Mouse (Mus musculus): ENCODE results near the gene Cactin. TPM values are rescaled to one million over a fixed set of nuclear protein-coding genes. Genes with fewer than 3 reads are reported as not detected.

The Cactin gene
- polyA plus RNA-seq, 1 experiment = 29.2 TPM

DNA sequence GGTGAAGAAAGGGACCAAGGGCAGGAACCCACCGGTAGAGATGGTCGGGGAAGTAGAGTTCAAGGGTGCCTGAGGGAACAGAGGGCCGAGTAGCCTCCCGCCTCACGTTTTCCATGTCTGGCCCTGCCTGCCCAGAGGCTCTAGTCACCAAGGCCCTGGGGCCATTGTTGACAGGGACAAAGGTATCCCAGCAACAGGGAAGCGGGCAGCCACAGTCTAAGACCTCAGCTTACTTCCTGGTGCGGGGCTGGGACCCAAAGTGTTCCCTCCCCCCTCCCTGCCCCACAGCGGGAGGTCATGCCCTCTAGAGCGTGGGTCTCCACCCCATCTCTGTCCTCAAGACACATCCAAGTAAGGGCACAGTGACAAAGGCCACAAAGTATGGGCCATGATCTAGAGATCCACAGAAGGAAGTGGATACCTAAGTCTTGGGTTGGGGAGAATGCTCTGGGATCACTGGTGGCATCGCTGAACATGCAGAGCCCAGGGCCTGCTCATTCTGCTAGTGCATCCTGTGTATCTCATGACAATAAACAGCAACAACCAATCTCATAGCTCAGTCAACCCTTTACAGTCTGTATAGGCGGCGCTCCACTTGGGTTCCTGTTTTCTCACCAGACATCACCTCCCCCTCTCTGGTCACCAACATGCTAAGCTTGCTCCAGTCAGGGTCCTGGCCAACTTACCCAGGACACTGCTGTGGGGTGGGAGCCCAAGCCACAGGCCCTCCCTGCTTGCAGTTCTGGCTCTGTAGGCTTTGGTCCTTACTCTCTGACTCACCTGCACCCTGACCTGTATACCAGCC, 45.0 kb downstream of the Cactin start, which contains the start of gene 4930404N11Rik:
Gene 4930404N11Rik, minus strand, starts transcription at position 145 of the 805 bp plus-strand sequence.
- Histone ChIP-seq H3K27me3 (ENCODE audit: control insufficient read depth, insufficient read depth, low read length) (no peaks in the 10 kb centered on the region), H3K27ac (ENCODE audit: insufficient read depth, low read depth, low read length) (peak within 1 kb of the TSS; percentile 89), H3K4me1 (ENCODE audit: control insufficient read depth, insufficient read depth, insufficient read length, low read length) (peaks cover 47% of the 10 kb centered on the region), H3K36me3 (ENCODE audit: control insufficient read depth, insufficient read depth, low read length) (peaks cover 42% of the 10 kb centered on the region), H3K4me3 (ENCODE audit: low read depth, low read length) (peak within 1 kb of the TSS; percentile 34)
- WGBS = 40% methylated on average over 12 of the region's 12 CpGs
- TF ChIP-seq POLR2A (IDR thresholded peaks at IDR 0.05; ENCODE audit: low read depth, low read length) = no peak
- no peak for TF ChIP-seq CTCF (IDR thresholded peaks at IDR 0.05; ENCODE audit: extremely low read depth, insufficient read length, insufficient replicate concordance, low read depth, low read length)

DNA sequence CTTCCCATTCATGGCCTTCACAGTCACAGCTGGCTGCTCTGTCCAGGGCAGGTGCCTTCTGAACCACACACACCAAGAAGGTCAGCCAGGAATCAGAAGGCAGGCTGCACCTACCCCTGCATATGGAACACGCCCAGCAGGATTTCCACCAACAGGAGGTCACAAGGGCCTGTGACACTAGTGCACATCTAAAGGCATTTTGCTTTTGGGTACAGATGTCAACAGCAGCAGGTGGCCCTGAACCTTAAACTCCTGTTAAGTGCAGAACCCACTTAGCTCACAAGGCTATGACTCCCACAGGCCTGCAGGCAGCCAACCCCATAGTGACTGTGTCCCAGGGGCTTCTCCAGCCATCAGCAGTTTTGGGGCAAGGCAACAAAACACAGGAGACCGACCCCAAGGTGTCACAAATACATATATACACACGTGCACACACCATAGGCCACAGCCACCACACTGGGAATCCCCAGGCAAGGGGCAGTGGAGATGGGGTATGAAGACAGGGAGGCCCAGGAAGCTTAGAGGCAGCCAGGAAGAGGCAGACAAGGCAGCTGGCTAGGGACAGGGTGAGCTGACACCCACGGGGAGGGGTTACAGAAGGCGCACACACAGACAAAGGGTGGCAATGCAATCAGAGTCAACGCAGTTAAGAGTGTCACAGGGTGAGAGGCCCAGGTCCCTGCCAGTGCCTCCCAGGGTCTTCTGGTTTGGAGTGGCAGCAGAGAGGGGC, 45.7 kb downstream of the Cactin start:
- peaks cover 47% of the 10 kb centered on the region for H3K36me3 ChIP-seq (ENCODE audit: control insufficient read depth, insufficient read depth, low read length)

DNA sequence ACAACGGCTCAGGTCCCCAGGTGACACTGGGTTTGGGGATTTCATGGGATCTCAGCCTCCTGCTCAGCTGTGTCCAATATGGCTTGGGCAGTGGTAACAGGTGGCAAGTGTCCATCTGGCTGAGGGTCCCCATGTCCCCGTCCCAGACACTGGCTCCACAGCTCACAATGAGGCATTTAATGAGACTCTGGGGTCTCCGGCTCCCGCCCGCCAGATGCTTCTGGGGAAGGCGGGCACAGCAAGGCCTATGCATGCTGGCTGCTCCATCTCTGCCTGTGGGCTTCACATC, 46.2 kb downstream of the Cactin start:
- no peaks in the 10 kb centered on the region for H3K27me3 ChIP-seq (ENCODE audit: control insufficient read depth, insufficient read depth, low read length)
- peak overlapping the region; percentile 55; the same call in 1 of the 2 replicates for H3K27ac ChIP-seq (ENCODE audit: insufficient read depth, low read depth, low read length)
- TF ChIP-seq POLR2A (IDR thresholded peaks at IDR 0.05; ENCODE audit: low read depth, low read length) (no peak), CTCF (IDR thresholded peaks at IDR 0.05; ENCODE audit: extremely low read depth, insufficient read length, insufficient replicate concordance, low read depth, low read length) (no peak)
- peaks cover 47% of the 10 kb centered on the region for H3K36me3 ChIP-seq (ENCODE audit: control insufficient read depth, insufficient read depth, low read length)
- WGBS = 90% methylated on average over 6 of the region's 6 CpGs
- H3K4me3 ChIP-seq (ENCODE audit: low read depth, low read length) = no peak overlapping the region
- peaks cover 46% of the 10 kb centered on the region for H3K4me1 ChIP-seq (ENCODE audit: control insufficient read depth, insufficient read depth, insufficient read length, low read length)

More for the DNA sequence above, 45.7 kb downstream of the Cactin start:
- peaks cover 47% of the 10 kb centered on the region for H3K4me1 ChIP-seq (ENCODE audit: control insufficient read depth, insufficient read depth, insufficient read length, low read length)
- WGBS = 64% methylated on average over 6 of the region's 6 CpGs
- H3K27me3 ChIP-seq (ENCODE audit: control insufficient read depth, insufficient read depth, low read length) = no peaks in the 10 kb centered on the region
- no peak overlapping the region for H3K4me3 ChIP-seq (ENCODE audit: low read depth, low read length)
- TF ChIP-seq POLR2A (IDR thresholded peaks at IDR 0.05; ENCODE audit: low read depth, low read length) (no peak), CTCF (IDR thresholded peaks at IDR 0.05; ENCODE audit: extremely low read depth, insufficient read length, insufficient replicate concordance, low read depth, low read length) (no peak)
- peak overlapping the region; percentile 55 for H3K27ac ChIP-seq (ENCODE audit: insufficient read depth, low read depth, low read length)

DNA sequence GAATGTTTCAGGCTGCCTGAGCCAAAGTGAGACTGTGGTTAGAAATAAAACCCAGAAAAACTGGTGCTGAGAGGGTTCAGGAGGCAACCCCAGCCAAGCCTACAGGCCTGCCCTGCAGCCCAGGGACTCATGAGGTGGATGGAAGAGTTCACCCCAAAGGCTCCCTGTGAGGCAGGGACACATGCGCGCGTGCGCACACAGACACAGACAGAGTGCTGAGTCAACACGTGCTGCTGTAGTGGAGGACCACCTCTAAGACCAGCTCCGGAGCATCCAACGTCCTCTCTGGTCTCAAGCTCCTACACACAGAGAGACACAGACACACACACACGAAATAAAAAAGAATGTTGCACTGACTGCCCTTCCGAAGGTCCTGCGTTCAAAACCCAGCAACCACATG, 54.4 kb downstream of the Cactin start:
- H3K27ac ChIP-seq (ENCODE audit: insufficient read depth, low read depth, low read length) = no peak overlapping the region
- no peak overlapping the region for H3K4me3 ChIP-seq (ENCODE audit: low read depth, low read length)
- peaks cover 17% of the 10 kb centered on the region for H3K36me3 ChIP-seq (ENCODE audit: control insufficient read depth, insufficient read depth, low read length)
- TF ChIP-seq CTCF (IDR thresholded peaks at IDR 0.05; ENCODE audit: extremely low read depth, insufficient read length, insufficient replicate concordance, low read depth, low read length) (no peak), POLR2A (IDR thresholded peaks at IDR 0.05; ENCODE audit: low read depth, low read length) (no peak)
- no peaks in the 10 kb centered on the region for H3K27me3 ChIP-seq (ENCODE audit: control insufficient read depth, insufficient read depth, low read length)
- peaks cover 15% of the 10 kb centered on the region; the same call in 1 of the 2 replicates for H3K4me1 ChIP-seq (ENCODE audit: control insufficient read depth, insufficient read depth, insufficient read length, low read length)
- whole genome bisulfite sequencing = 91% methylated on average over 10 of the region's 10 CpGs

Other genes starting within 250 kb of the Cactin start
- gene Creb3l3, start 222.2 kb upstream of the Cactin start, polyA plus RNA-seq (2012; rRNA removed) = 163 and 498 TPM in 2 replicates
- 214 and 554 TPM in 2 replicates for gene Map2k2, start 215.2 kb upstream of the Cactin start, polyA plus RNA-seq (2012; rRNA removed)
- gene Zbtb7a, start 185.9 kb upstream of the Cactin start, polyA plus RNA-seq (2012; rRNA removed) = 94.8 and 187 TPM in 2 replicates
- 29.1 and 53.3 TPM in 2 replicates for gene Pias4, start 153.2 kb upstream of the Cactin start, polyA plus RNA-seq (2012; rRNA removed)
- 755 and 1,606 TPM in 2 replicates for gene Eef2, start 144.5 kb upstream of the Cactin start, polyA plus RNA-seq (2012; rRNA removed)
- 102 and 228 TPM in 2 replicates for gene Dapk3, start 138.1 kb upstream of the Cactin start, polyA plus RNA-seq (2012; rRNA removed)
- not detected in 2 replicates for gene 4930442H23Rik, start 137.3 kb upstream of the Cactin start, polyA plus RNA-seq (2012; rRNA removed)
- not detected in 2 replicates for gene Nmrk2, start 119.1 kb upstream of the Cactin start, polyA plus RNA-seq (2012; rRNA removed)
- 0.53 and 0.60 TPM in 2 replicates for gene Atcay, start 90.3 kb upstream of the Cactin start, polyA plus RNA-seq (2012; rRNA removed)
- 4.9 and 14.2 TPM in 2 replicates for gene Zfr2, start 87.9 kb upstream of the Cactin start, polyA plus RNA-seq (2012; rRNA removed)
- gene Matk, start 68.2 kb upstream of the Cactin start, polyA plus RNA-seq (2012; rRNA removed) = 6.8 and 13.0 TPM in 2 replicates
- 104 and 169 TPM in 2 replicates for gene Mrpl54, start 54.2 kb upstream of the Cactin start, polyA plus RNA-seq (2012; rRNA removed)
- 100 and 207 TPM in 2 replicates for gene Apba3, start 54.1 kb upstream of the Cactin start, polyA plus RNA-seq (2012; rRNA removed)
- 124 and 239 TPM in 2 replicates for gene Tjp3, start 29.5 kb upstream of the Cactin start, polyA plus RNA-seq (2012; rRNA removed)
- gene Pip5k1c, start 28.1 kb upstream of the Cactin start, polyA plus RNA-seq (2012; rRNA removed) = 26.1 and 50.8 TPM in 2 replicates
- gene Tbxa2r, start 7.6 kb downstream of the Cactin start, polyA plus RNA-seq (2012; rRNA removed) = 10.0 and 10.2 TPM in 2 replicates
- gene Gipc3, start 22.2 kb downstream of the Cactin start, polyA plus RNA-seq (2012; rRNA removed) = 0.67 and 1.2 TPM in 2 replicates
- 86.8 and 196 TPM in 2 replicates for gene Hmg20b, start 29.4 kb downstream of the Cactin start, polyA plus RNA-seq (2012; rRNA removed)
- gene Mfsd12, start 36.4 kb downstream of the Cactin start, polyA plus RNA-seq (2012; rRNA removed) = 14.6 and 22.7 TPM in 2 replicates
- gene 4930404N11Rik, start 44.7 kb downstream of the Cactin start, polyA plus RNA-seq (2012; rRNA removed) = 7.4 and 20.5 TPM in 2 replicates
- gene Fzr1, start 57.4 kb downstream of the Cactin start, polyA plus RNA-seq (2012; rRNA removed) = 70.5 and 132 TPM in 2 replicates
- gene Dohh, start 63.3 kb downstream of the Cactin start, polyA plus RNA-seq (2012; rRNA removed) = 86.8 and 113 TPM in 2 replicates
- 1.8 and 4.8 TPM in 2 replicates for gene Gm48551, start 63.4 kb downstream of the Cactin start, polyA plus RNA-seq (2012; rRNA removed)
- 2.9 and 5.0 TPM in 2 replicates for gene Gm48552, start 67.9 kb downstream of the Cactin start, polyA plus RNA-seq (2012; rRNA removed)
- gene Smim24, start 71.9 kb downstream of the Cactin start, polyA plus RNA-seq (2012; rRNA removed) = 2,702 and 6,898 TPM in 2 replicates
- 15.5 and 19.4 TPM in 2 replicates for gene Nfic, start 134.5 kb downstream of the Cactin start, polyA plus RNA-seq (2012; rRNA removed)
- 1.1 and 3.3 TPM in 2 replicates for gene Celf5, start 161.6 kb downstream of the Cactin start, polyA plus RNA-seq (2012; rRNA removed)
- 196 and 354 TPM in 2 replicates for gene Ncln, start 175.3 kb downstream of the Cactin start, polyA plus RNA-seq (2012; rRNA removed)
- 4.0 and 5.6 TPM in 2 replicates for gene S1pr4, start 179.0 kb downstream of the Cactin start, polyA plus RNA-seq (2012; rRNA removed)
- gene Gna15, start 203.1 kb downstream of the Cactin start, polyA plus RNA-seq (2012; rRNA removed) = 1.5 and 3.0 TPM in 2 replicates
- gene Gna11, start 224.1 kb downstream of the Cactin start, polyA plus RNA-seq (2012; rRNA removed) = 318 and 828 TPM in 2 replicates
- 1,054 and 3,003 TPM in 2 replicates for gene Aes, start 238.4 kb downstream of the Cactin start, polyA plus RNA-seq (2012; rRNA removed)